Mouse (Mus musculus) liver, embryonic 16.5 days (tissue): Measurements from ENCODE around the gene Tulp4. TPM values are rescaled to one million over a fixed set of nuclear protein-coding genes. Genes with fewer than 3 reads are reported as not detected.
A peak's percentile ranks its signal among the peaks of the same experiment; 100 is the strongest.
"Not testable (repeated sequence)": the region's sequence is repeated elsewhere in the genome, so short reads cannot be mapped to it uniquely, and the experiment has no call there.

Source experiments
- ATAC-seq: fragments of 200-750 bp; cut with Nextera tagmentation; 2 replicates; pipeline ENCODE4 v1.8.0; 2017; ENCODE audit warnings: low read depth, mild to moderate bottlenecking, moderate number of reproducible peaks, moderate library complexity
- H3K27ac ChIP-seq: fragments of 300-500 bp; sonication (generic); 2 replicates; pipeline ENCODE4 v1.5.1; 2014; ENCODE audit warnings: mild to moderate bottlenecking, low read length
- H3K27me3 ChIP-seq: fragments of 300-500 bp; sonication (generic); 2 replicates; pipeline ENCODE4 v1.6.1; 2014; ENCODE audit warnings: low read depth, low read length, mixed read lengths; ENCODE audit not compliant: control insufficient read depth, insufficient read depth
- H3K36me3 ChIP-seq: fragments of 300-500 bp; sonication (generic); 2 replicates; pipeline ENCODE4 v1.6.1; 2014; ENCODE audit warnings: mild to moderate bottlenecking; ENCODE audit not compliant: control insufficient read depth, insufficient read depth
- H3K4me1 ChIP-seq: fragments of 300-500 bp; sonication (generic); 2 replicates; pipeline ENCODE4 v1.6.1; 2014; ENCODE audit warnings: low read depth, low read length, mixed read lengths; ENCODE audit not compliant: control insufficient read depth
- H3K4me2 ChIP-seq: fragments of 300-500 bp; sonication (generic); 2 replicates; pipeline ENCODE4 v1.6.1; 2014; ENCODE audit warnings: low read depth, low read length, mixed read lengths
- H3K4me3 ChIP-seq: fragments of 300-500 bp; sonication (generic); 2 replicates; pipeline ENCODE4 v1.5.1; 2014; ENCODE audit warnings: low read depth, mild to moderate bottlenecking, low read length
- H3K9ac ChIP-seq: fragments of 300-500 bp; sonication (generic); 2 replicates; pipeline ENCODE4 v1.6.1; 2014; ENCODE audit warnings: low read depth, low read length
- H3K9me3 ChIP-seq: fragments of 300-500 bp; sonication (generic); replicated peaks from 2 replicates; pipeline ENCODE4 v1.6.1; 2016; ENCODE audit warnings: low read length; ENCODE audit not compliant: control insufficient read depth
- WGBS: fragments of 180-500 bp; shearing (Covaris S2); extraction: QIAGEN DNeasy Blood & Tissue Kit; methylation state at CpG from one replicate; pipeline ENCODE4 v1.1.7; 2014; ENCODE audit not compliant: insufficient replicate concordance; 5-methylcytosine and 5-hydroxymethylcytosine counted together
- microRNA-seq: library from miRNA; unstranded; fragments of <30 nt; microRNA quantifications from one replicate; pipeline ENCODE4, GENCODE M21; 2016
- polyA plus RNA-seq: library from polyadenylated mRNA; unstranded; fragments of >200 nt; fragmentation: Nextera tagmentation; extraction: Ambion mirVana; gene quantifications from 2 replicates; pipeline ENCODE4 v1.2.1, GENCODE M21; 2015

Gene Tulp4
- polyA plus RNA-seq, 1 experiment from 2014 or later: 23.4 TPM

DNA sequence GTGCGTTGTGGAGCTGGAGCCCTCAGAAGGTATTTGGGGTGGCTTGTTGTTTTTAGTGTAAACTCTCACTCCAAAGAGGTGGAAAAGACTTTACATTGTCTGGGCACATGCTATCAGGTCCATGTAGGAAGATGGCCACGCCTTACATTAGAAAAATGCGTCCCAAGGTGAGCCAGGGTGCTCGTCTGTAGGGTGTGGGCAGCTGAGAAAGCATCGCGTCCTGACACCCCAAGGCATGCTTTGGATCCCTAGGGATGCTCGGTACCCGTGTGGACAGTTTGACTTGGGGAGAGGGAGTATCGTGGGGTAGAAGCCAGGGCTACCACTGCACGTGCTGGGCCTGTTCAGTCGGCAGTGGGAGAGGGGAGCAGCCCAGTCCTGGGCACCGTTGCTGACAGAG, 182.8 kb downstream of the Tulp4 start:
- H3K4me3 ChIP-seq, H3K36me3 ChIP-seq, H3K27me3 ChIP-seq, H3K4me2 ChIP-seq, H3K9ac ChIP-seq, ATAC-seq, H3K9me3 ChIP-seq, H3K27ac ChIP-seq, H3K4me1 ChIP-seq: not testable (repeated sequence)
- WGBS: 82% methylated on average over 9 of the region's 12 CpGs

DNA sequence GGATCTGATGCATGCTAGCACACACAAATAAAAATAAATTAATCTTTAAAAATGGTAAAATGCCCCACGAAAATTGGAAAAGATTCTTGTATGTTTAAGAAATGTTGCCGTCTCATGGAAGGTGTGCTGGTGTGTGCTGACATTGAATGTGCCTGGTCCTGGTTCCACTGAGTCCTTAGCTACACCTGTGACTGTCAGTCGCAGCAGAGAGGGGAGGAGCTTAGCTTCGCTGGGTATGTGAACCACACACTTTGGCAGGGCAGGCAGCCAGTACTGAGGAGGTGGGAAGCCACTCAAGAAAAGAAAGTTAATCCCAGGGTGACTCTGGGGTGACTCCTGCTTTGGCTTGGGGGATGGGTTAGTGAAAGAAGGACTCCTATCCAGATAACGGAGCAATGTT, 187.6 kb downstream of the Tulp4 start:
- H3K4me3 ChIP-seq, H3K9ac ChIP-seq, H3K4me1 ChIP-seq, H3K27ac ChIP-seq, H3K27me3 ChIP-seq, ATAC-seq, H3K4me2 ChIP-seq, H3K36me3 ChIP-seq, H3K9me3 ChIP-seq: not testable (repeated sequence)
- WGBS: no CpG with 5 or more reads among the region's 5 CpGs

- ATAC-seq, H3K9ac ChIP-seq: not testable (repeated sequence)
These were observed 191.0 kb downstream of the Tulp4 start for GRCm38 (mm10) chr17:6297060-6297795.

GRCm38 (mm10) chr17:6300190-6300863, 194.1 kb downstream of the Tulp4 start:
- not testable (repeated sequence) for H3K4me2 ChIP-seq, H3K9ac ChIP-seq, H3K4me1 ChIP-seq, H3K4me3 ChIP-seq, H3K36me3 ChIP-seq, H3K27ac ChIP-seq, H3K9me3 ChIP-seq, H3K27me3 ChIP-seq
- WGBS: 55% methylated on average over 2 of the region's 12 CpGs
- peak; percentile 75 for ATAC-seq

More at GRCm38 (mm10) chr17:6297060-6297795, 191.0 kb downstream of the Tulp4 start:
- not testable (repeated sequence) for H3K4me2 ChIP-seq, H3K4me1 ChIP-seq, H3K36me3 ChIP-seq, H3K4me3 ChIP-seq, H3K9me3 ChIP-seq, H3K27ac ChIP-seq, H3K27me3 ChIP-seq
- WGBS: 73% methylated on average over 9 of the region's 15 CpGs

Small RNA genes within 50 kb of the gene (microRNA-seq; reads per million reads assigned to microRNA genes)
- gene Gm22774: not detected

Other genes with a start within 250 kb of the Tulp4 start
- 2.5 and 3.0 TPM in 2 replicates for gene Synj2, start 165.2 kb upstream of the Tulp4 start, polyA plus RNA-seq
- 0.96 and 1.0 TPM in 2 replicates for gene Serac1, start 26.7 kb upstream of the Tulp4 start, polyA plus RNA-seq
- gene Gtf2h5, start 26.7 kb upstream of the Tulp4 start, polyA plus RNA-seq: 64.1 and 68.9 TPM in 2 replicates
- 2.7 and 3.2 TPM in 2 replicates for gene Tmem181a, start 150.4 kb downstream of the Tulp4 start, polyA plus RNA-seq
- 5.4 and 5.5 TPM in 2 replicates for gene Dynlt1a, start 211.1 kb downstream of the Tulp4 start, polyA plus RNA-seq